Mouse (Mus musculus) liver, embryonic 13.5 days (tissue): ENCODE results near the gene Ssh1. TPM values are rescaled to one million over a fixed set of nuclear protein-coding genes. Genes with fewer than 3 reads are reported as not detected.

Experiments used
- ATAC-seq: fragments of 200-750 bp; cut with Nextera tagmentation; 2 replicates; pipeline ENCODE4 v1.8.0; 2017; ENCODE audit warnings: low read depth, mild to moderate bottlenecking, moderate number of reproducible peaks, moderate library complexity
- DNase-seq: peaks from one replicate; pipeline ENCODE4 v3.0.0; 2022
- H3K27ac ChIP-seq: fragments of 300-500 bp; sonication (generic); 2 replicates; pipeline ENCODE4 v1.5.1; 2015; ENCODE audit warnings: moderate library complexity, mild to moderate bottlenecking, inconsistent platforms
- H3K27me3 ChIP-seq: fragments of 300-500 bp; sonication (generic); 2 replicates; pipeline ENCODE4 v1.6.1; 2015; ENCODE audit warnings: mild to moderate bottlenecking, inconsistent platforms
- H3K36me3 ChIP-seq: fragments of 300-500 bp; sonication (generic); 2 replicates; pipeline ENCODE4 v1.6.1; 2015; ENCODE audit warnings: mild to moderate bottlenecking, inconsistent platforms
- H3K4me1 ChIP-seq: fragments of 300-500 bp; sonication (generic); replicated peaks from 2 replicates; pipeline ENCODE4 v1.6.1; 2015; ENCODE audit warnings: inconsistent platforms
- H3K4me2 ChIP-seq: fragments of 300-500 bp; sonication (generic); 2 replicates; pipeline ENCODE4 v1.6.1; 2015; ENCODE audit warnings: inconsistent platforms, mild to moderate bottlenecking, moderate library complexity
- H3K4me3 ChIP-seq: fragments of 300-500 bp; sonication (generic); replicated peaks from 2 replicates; pipeline ENCODE4 v1.5.1; 2015; ENCODE audit warnings: mild to moderate bottlenecking, inconsistent platforms
- H3K9ac ChIP-seq: fragments of 300-500 bp; sonication (generic); 2 replicates; pipeline ENCODE4 v1.6.1; 2015; ENCODE audit warnings: mild to moderate bottlenecking, inconsistent platforms
- H3K9me3 ChIP-seq: fragments of 300-500 bp; sonication (generic); replicated peaks from 2 replicates; pipeline ENCODE4 v1.6.1; 2016; ENCODE audit warnings: inconsistent platforms
- WGBS: fragments of 180-500 bp; shearing (Covaris S2); methylation state at CpG from one replicate; pipeline ENCODE4 v1.1.7; 2015; ENCODE audit not compliant: insufficient replicate concordance; 5-methylcytosine and 5-hydroxymethylcytosine counted together
- polyA plus RNA-seq: library from polyadenylated mRNA; unstranded; fragments of >200 nt; fragmentation: Nextera tagmentation; extraction: Ambion mirVana; gene quantifications from 2 replicates; pipeline ENCODE4 v1.2.1, GENCODE M21; 2015

The Ssh1 gene
- polyA plus RNA-seq, 1 experiment from 2014 or later = 5.4 TPM

DNA sequence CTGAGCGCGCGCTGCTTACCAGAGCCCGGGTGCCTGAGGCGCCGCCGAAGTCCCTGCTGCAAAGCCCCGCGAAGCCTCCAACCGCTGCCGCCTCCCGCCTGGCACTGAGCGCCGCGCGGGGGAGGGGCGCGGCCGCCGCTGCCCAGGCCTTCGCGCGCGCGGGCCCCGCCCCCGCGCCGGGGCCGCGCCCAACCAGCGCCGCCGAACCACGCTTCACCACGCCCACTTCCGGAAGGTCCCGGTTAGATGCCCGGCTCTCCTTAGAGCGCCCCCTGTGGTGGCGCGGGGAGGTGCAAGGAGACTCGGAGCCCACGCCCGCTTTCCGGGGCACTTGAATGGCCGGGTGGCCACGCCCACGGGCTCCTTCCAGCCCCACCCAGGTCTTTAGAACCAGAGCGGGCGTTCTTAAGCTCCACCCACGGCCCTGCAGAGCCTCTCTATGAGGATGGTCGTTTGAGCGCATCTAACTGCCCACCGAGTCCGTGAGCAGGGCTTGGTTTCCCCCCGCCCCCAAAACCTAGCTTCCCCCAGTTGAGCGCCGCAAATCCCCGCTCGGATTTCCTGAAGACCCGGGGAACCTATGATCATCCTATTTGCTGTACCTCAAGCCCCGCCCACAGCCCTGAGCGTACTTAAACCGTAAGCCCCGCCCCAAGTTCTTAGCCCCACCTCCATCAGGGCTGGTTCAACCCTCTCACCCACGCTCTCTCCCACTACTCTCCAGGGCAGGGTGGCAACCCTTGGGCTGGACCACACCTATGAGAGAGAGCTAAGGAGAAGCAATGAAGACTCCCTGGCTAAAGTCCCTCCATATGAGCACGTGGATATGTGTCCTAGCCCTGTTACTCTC, 84.9 kb downstream of the Ssh1 start, which contains the start of gene Coro1c:
TSS of gene Coro1c (minus strand) at position 167 of the 850 bp plus-strand sequence.
- peak; percentile 99 for DNase-seq
- no peaks in the 10 kb centered on the region for H3K27me3 ChIP-seq
- WGBS = under 1% methylated on average over 68 of the region's 68 CpGs
- peak within 1 kb of the TSS; percentile 97 for H3K9ac ChIP-seq
- H3K9me3 ChIP-seq = no peaks in the 10 kb centered on the region
- peaks cover 67% of the 10 kb centered on the region for H3K4me1 ChIP-seq
- peak within 1 kb of the TSS; percentile 100 for H3K4me2 ChIP-seq
- no peaks in the 10 kb centered on the region for H3K36me3 ChIP-seq
- ATAC-seq = peak; percentile 84
- peak within 1 kb of the TSS; percentile 96 for H3K27ac ChIP-seq
- H3K4me3 ChIP-seq = peak within 1 kb of the TSS; percentile 98

DNA sequence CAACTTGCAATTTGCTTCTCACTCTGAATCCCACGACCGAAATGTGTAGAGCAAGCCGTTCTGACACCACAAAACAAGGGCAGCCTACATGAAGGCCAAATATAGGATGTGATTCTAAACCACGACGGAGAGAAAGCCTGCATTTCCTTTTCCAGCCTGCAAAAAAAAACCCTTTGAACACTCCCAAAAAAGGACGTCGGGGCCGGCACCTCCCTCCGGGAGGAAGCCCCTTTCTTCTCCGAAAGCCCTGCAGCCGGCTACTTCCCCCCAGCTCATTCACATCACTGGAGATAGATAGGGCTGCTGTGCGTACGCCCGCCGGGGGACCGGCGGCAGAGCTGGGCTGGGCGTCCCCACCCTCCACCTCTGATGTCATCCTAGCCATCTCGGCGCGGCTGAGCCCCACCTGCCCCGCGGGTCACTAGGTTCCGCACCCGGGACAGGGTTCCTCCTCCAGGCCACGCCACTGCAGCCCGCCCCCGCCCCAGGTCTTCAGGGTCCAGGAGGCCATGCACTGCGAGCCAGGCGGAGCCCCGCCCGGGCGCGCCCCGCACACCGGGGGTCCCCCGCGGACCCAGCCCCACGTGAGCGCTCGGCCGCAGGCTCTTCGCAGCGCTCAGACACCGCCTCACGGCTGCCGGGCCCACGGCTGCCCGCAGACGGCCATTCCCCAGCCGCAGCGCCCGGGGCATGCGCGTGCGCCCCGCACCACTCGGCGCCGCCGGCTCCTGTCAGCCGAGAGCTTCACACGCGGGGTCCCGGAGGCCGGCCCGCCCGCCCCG, 85.7 kb downstream of the Ssh1 start:
- H3K4me1 ChIP-seq = peaks cover 75% of the 10 kb centered on the region
- H3K27me3 ChIP-seq = no peaks in the 10 kb centered on the region
- no peaks in the 10 kb centered on the region for H3K9me3 ChIP-seq
- no peaks in the 10 kb centered on the region for H3K36me3 ChIP-seq
- DNase-seq = peak; percentile 75
- peak; percentile 82 for ATAC-seq
- peak overlapping the region; percentile 98 for H3K4me3 ChIP-seq
- H3K27ac ChIP-seq = peak overlapping the region; percentile 96
- peak overlapping the region; percentile 100 for H3K4me2 ChIP-seq
- peak overlapping the region; percentile 97 for H3K9ac ChIP-seq
- WGBS = under 1% methylated on average over 68 of the region's 69 CpGs

DNA sequence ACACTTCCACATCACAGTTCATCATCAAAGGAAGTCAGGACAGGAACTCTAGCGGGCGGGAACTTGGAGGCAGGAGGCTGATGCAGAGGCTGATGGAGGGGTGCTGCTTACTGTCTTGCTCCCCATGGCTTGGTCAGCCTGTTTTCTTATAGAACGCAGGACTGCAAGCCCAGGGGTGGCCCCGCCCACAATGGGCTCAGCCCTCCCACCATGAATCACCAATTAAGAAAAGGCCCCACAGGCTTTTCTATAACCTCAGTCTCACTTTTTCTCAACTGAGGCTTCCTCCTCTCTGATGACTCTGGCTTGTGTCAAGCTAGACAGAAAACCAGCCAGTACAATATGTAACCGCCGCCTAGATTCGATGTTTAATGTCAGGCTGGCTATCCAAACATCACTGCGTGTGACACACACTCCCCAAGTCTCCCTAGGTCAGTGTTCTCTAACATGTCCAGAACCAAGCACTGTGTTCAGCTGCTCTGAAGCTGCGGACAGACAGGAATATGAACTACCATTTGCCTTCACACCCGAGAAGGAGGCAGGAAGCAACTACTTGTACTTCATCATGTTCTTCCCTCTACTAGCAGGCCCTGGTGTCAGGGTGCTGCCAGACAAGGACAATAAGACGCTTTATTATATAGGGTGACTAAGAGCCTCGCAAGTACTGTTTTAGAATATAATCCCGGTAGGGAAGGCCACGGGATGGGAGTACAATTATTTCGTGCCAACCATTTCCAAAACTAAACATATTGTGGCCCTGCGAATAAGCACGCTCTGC, 86.5 kb downstream of the Ssh1 start:
- DNase-seq (peak; percentile 62), ATAC-seq (no peak)
- Histone ChIP-seq H3K4me1 (peaks cover 83% of the 10 kb centered on the region), H3K9ac (peak overlapping the region; percentile 97), H3K27me3 (no peaks in the 10 kb centered on the region), H3K4me2 (peak overlapping the region; percentile 100), H3K36me3 (no peaks in the 10 kb centered on the region), H3K4me3 (peak overlapping the region; percentile 98), H3K9me3 (no peaks in the 10 kb centered on the region), H3K27ac (peak overlapping the region; percentile 96)
- 13% methylated on average over 17 of the region's 17 CpGs for WGBS

DNA sequence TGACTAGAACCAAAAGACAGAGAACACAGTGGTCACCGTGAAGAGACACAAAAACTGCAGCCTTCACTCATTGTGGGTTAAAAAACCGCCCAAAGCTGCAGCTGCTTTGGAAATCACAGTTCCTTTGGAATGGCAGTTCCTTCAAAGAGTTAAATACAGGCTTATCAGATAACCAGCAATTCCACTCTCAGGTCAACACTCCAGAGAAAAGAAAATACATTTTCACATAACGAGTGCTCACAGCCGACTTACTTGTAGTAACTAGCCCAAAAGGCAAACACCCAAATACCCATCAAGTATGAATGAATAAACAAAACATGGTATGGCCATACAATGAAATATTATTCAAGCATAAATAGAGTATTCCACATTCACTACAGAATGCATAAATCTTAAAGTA, 88.7 kb downstream of the Ssh1 start:
- WGBS = 54% methylated on average over 4 of the region's 4 CpGs
- no peak overlapping the region for H3K9ac ChIP-seq
- no peaks in the 10 kb centered on the region for H3K27me3 ChIP-seq
- DNase-seq (no peak), ATAC-seq (no peak)
- H3K27ac ChIP-seq = no peak overlapping the region
- H3K4me1 ChIP-seq = peaks cover 85% of the 10 kb centered on the region
- no peaks in the 10 kb centered on the region for H3K9me3 ChIP-seq
- H3K36me3 ChIP-seq = no peaks in the 10 kb centered on the region
- no peak overlapping the region for H3K4me3 ChIP-seq
- H3K4me2 ChIP-seq = no peak overlapping the region

DNA sequence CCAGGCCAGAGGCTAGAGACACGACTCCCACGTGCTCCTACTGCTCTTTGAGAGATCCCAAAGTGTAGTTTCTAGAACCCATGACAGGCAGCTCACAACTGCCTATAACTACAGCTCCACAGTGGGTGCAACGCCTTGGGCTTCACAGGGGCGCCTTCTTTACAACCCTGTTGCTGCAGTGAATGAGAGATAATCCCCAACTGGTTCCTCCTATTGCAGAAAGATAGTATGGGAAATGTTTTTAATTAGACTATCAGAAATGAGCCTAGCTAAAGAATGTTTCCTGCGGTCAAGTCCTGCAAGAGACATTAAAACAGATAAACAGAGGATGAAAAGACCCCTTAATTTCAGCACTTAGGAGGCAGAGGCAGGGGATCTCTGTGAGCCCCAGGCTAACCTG, 90.7 kb downstream of the Ssh1 start:
- WGBS = 31% methylated on average over 5 of the region's 5 CpGs
- no peak for DNase-seq
- H3K4me3 ChIP-seq = no peak overlapping the region
- no peaks in the 10 kb centered on the region for H3K27me3 ChIP-seq
- H3K9ac ChIP-seq = no peak overlapping the region; the same call in 1 of the 2 replicates
- H3K4me2 ChIP-seq = peak overlapping the region; percentile 36; the same call in 1 of the 2 replicates
- ATAC-seq = no peak
- H3K4me1 ChIP-seq = peaks cover 86% of the 10 kb centered on the region
- no peaks in the 10 kb centered on the region for H3K9me3 ChIP-seq
- H3K27ac ChIP-seq = no peak overlapping the region
- no peaks in the 10 kb centered on the region for H3K36me3 ChIP-seq

DNA sequence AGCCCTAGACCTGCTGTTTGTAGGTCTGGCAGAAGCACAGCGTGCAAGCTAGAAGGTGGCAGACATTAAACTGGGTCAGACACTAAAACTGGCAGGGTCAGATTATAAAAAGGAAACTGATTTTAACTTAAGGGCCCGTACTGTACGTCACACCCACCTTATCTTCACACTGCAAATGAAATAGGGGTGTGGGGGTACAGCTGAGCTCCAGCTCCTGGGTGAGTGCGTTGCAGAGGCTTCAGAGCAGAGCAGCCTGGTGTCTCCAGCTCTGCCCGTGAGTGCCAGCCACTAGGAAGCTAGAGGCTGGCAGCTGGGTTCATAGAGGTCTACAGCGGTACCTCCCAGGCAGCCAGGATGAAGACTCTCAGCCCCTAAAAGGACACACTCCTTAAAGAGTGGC, 91.7 kb downstream of the Ssh1 start:
- H3K9ac ChIP-seq = peak overlapping the region; percentile 31
- WGBS = 19% methylated on average over 6 of the region's 6 CpGs
- peak overlapping the region; percentile 36 for H3K4me2 ChIP-seq
- H3K4me1 ChIP-seq = peaks cover 85% of the 10 kb centered on the region
- H3K4me3 ChIP-seq = no peak overlapping the region
- no peak overlapping the region for H3K27ac ChIP-seq
- no peaks in the 10 kb centered on the region for H3K36me3 ChIP-seq
- peak; percentile 82 for ATAC-seq
- no peaks in the 10 kb centered on the region for H3K27me3 ChIP-seq
- peak; percentile 43 for DNase-seq
- no peaks in the 10 kb centered on the region for H3K9me3 ChIP-seq

DNA sequence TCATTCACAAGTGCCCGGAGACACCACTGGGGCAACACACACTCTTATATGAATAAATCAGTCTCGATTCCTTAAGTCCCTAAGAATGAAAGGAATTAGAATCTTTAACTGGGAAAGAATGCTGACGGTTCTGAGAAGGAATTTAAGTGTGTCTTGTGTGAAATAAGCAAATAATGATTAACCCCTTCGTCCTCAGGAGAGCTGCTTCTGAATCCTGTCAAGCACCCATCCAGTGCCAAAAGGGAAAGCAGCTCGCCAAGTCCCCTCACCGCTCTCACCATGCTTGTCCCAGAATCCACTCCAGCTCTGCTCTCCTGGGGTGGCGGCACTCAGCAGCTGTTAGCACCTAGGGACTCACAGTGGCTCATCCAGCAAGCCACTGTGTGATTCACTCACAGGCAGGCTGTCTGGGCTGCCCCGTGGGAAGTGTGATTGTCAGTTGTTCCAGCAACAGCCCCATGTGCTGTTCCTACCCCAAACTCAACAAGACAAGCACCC, 92.6 kb downstream of the Ssh1 start:
- Histone ChIP-seq H3K4me3 (no peak overlapping the region), H3K9me3 (no peaks in the 10 kb centered on the region), H3K27me3 (no peaks in the 10 kb centered on the region), H3K27ac (no peak overlapping the region), H3K4me1 (peaks cover 82% of the 10 kb centered on the region), H3K36me3 (no peaks in the 10 kb centered on the region), H3K9ac (no peak overlapping the region), H3K4me2 (no peak overlapping the region)
- DNase-seq = no peak
- 70% methylated on average over 8 of the region's 8 CpGs for WGBS
- no peak for ATAC-seq

DNA sequence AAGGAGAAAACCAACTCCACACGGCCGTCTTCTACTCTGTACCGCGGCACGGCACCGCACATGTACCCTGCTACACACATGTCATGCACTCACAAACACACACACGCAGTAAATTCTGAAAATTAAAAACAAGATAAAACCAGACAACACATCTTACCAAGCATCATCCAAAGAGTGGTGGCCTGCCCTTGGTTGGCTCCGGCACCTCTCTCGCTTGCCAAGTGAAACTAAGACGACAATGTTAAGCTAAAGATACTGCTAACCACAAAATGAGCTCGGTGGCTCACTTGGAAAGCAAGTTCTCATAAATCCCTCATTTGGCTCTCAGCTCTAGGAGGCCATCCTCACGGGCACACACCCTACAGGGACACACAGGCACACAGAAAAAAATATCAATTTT, 94.2 kb downstream of the Ssh1 start:
- no peak overlapping the region for H3K4me3 ChIP-seq
- H3K4me2 ChIP-seq = no peak overlapping the region
- peaks cover 70% of the 10 kb centered on the region for H3K4me1 ChIP-seq
- H3K9me3 ChIP-seq = no peaks in the 10 kb centered on the region
- H3K9ac ChIP-seq = no peak overlapping the region
- H3K27ac ChIP-seq = no peak overlapping the region
- DNase-seq (no peak), ATAC-seq (no peak)
- 58% methylated on average over 12 of the region's 12 CpGs for WGBS
- no peaks in the 10 kb centered on the region for H3K36me3 ChIP-seq
- no peaks in the 10 kb centered on the region for H3K27me3 ChIP-seq

DNA sequence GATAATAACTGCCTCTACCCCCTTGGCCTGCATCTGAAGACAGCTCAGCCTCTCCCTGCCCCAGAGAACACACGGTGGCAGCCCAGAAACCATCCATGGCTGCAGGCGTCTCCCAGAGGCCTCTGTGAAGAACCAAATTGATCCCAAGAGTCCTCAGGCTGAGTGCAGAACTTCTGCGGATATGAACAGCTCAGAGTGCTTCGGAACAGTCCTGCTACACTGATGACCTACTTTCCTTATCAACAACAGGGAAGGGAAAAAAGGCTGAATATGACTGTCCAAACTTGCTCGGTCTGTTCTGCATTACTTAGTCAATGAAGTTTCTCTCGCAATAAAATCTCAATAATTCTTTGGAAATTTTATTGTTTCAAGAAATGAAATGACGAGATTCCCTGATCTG, 101.7 kb downstream of the Ssh1 start:
- no peak overlapping the region for H3K4me3 ChIP-seq
- WGBS = 70% methylated on average over 7 of the region's 7 CpGs
- no peak overlapping the region for H3K4me2 ChIP-seq
- H3K27ac ChIP-seq = no peak overlapping the region
- no peak overlapping the region for H3K9ac ChIP-seq
- peaks cover 56% of the 10 kb centered on the region for H3K4me1 ChIP-seq
- ATAC-seq (no peak), DNase-seq (no peak)
- H3K9me3 ChIP-seq = no peaks in the 10 kb centered on the region
- H3K36me3 ChIP-seq = peaks cover 3% of the 10 kb centered on the region; the same call in 1 of the 2 replicates
- no peaks in the 10 kb centered on the region for H3K27me3 ChIP-seq

DNA sequence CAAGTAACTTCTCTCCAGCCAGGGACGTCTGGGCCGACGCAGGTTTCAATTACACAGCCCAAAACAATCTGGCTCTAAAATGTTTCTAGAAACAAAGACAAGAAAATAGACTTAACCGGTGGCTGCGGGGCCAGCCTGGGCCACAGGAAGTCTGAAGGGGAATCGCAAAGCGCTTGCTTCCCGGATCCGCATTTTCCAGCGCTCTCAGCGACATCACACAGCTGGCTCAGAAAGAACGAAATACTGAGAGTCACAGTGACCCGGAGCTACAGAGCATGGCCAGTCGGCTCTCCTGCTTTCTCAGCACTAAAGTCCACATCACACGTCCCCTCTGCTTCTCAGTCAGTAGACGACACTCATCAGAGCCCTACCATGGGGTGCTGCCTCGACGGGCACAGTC, 102.8 kb downstream of the Ssh1 start:
- Histone ChIP-seq H3K9me3 (no peaks in the 10 kb centered on the region), H3K9ac (no peak overlapping the region), H3K4me3 (no peak overlapping the region), H3K4me2 (no peak overlapping the region), H3K36me3 (peaks cover 3% of the 10 kb centered on the region; the same call in 1 of the 2 replicates), H3K27ac (peak overlapping the region; percentile 9; the same call in 1 of the 2 replicates), H3K4me1 (peaks cover 54% of the 10 kb centered on the region), H3K27me3 (no peaks in the 10 kb centered on the region)
- ATAC-seq = no peak
- no peak for DNase-seq
- 78% methylated on average over 18 of the region's 18 CpGs for WGBS

DNA sequence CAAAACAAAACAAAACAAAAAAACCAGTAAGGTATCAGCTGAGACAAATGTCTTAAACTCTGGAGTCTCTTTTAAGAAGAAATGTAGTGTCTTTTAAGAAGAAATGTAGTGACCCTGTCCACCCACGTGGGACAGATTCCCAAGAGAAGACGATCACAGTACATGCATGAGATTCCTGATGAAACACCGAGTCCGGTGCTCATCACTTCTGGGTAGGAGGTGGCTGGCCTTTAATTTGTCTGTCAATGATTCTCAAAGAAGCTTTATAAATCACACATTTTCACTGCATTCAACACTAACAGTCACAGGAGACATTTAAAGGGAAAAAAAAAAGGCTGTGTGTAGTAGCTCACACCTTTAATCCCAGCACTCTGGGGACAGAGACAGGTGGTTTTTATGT, 103.8 kb downstream of the Ssh1 start:
- 70% methylated on average over 4 of the region's 4 CpGs for WGBS
- H3K4me1 ChIP-seq = peaks cover 62% of the 10 kb centered on the region
- no peak for ATAC-seq

More for the DNA sequence above, 103.8 kb downstream of the Ssh1 start:
- H3K4me3 ChIP-seq = no peak overlapping the region
- DNase-seq = no peak
- peaks cover 3% of the 10 kb centered on the region; the same call in 1 of the 2 replicates for H3K36me3 ChIP-seq
- H3K27ac ChIP-seq = no peak overlapping the region
- H3K9ac ChIP-seq = no peak overlapping the region
- no peak overlapping the region for H3K4me2 ChIP-seq
- no peaks in the 10 kb centered on the region for H3K9me3 ChIP-seq
- no peaks in the 10 kb centered on the region for H3K27me3 ChIP-seq
